Mouse (Mus musculus): ENCODE data around the gene Limch1.

The Limch1 gene

DNA sequence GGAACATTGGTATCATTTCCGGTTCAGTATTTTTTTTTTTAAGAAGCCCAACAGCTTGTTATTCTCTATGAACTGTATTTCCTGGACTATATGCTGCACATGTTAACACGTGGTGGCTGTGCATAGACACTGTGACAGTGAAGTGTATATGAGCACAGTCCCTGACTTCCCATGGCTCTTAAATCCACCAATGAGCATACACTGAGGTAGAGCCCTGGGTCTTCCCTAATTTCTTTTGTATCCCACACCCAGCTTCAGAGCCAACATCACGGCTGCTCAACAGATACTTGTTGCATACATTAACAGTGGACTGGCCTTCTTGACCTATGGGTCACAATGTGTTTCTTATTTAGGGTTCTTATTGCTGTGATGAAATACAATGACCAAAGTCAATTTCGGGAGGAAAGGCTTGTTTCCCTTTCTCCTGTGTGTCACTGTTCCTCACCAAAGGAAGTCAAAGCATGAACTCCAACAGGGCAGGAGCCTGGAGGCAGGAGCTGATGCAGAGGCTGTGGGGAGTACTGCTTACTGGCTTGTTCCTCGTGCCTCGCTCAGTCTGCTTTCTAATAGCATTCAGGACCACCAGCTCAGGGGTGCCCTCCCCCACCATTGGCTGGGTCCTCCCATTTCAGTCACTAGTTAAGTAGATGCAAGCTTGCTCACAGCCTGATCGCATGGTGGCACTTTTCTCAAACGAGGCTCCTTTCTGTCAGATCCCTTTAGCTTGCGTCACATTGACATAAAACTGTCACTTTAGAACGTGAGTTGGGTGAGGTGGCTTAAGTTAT, 130.6 kb downstream of the Limch1 start:
- DNase-seq (ENCODE audit: low spot score in 2 of 2): no peak

DNA sequence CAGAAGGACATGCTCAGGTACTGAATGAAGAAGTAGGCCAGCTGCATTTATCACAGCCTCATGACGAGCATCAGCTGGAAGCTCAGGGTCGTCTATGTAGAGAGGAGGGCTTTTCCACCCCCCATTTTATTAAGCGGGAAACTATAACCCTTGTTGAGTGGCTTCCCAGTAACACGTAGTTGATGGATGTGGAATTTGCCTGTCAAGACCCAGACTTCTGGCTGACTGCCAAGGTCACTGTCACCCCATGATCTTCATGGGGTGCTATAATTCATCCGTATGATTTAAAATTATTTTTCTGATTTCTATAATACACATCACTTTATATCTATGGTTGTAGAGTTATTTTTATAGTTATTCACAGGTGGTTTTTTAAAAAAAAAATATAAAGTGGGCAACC, 131.4 kb downstream of the Limch1 start:
- DNase-seq (ENCODE audit: low spot score in 2 of 2): no peak

DNA sequence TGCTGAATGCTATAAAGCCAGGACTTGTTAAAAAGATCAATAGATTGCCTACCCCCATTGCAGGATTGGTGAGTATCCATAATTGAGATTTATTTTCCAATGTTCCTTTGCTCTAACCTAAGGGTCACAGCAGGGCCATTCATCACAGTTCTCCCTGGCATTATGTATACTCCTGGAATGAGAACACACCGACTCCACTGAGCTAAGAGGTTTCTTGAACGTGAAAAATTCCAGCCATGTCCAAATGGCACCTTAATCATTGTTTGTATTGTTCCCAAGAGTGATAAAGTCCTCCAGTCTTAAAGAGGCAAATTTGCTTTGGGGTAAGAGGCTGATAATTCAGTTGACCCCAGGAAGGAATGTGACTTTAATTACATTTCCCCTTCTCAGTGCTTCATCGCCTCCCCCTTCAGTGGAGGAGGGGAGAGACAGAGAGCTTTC, 136.3 kb downstream of the Limch1 start:
- DNase-seq (ENCODE audit: low spot score in 2 of 2): no peak

DNA sequence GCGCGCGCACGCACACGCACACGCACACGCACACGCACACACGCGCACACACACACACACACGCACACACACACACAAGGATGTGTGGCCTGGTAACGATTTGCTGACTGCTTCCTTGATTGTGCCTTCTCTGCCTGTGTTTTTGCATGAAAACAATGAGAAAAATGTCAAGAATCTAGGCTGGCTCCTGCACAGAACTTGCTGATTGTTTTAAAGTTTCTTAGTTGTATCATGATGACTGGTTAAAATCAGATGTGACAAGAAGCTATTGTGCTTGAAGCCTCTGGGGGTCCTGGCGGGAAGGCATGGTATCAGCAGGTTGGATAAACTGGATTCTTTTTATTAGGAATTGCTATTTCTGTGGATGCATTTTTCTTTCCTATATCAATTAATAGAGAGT, 137.1 kb downstream of the Limch1 start:
- DNase-seq (ENCODE audit: low spot score in 2 of 2): no peak

DNA sequence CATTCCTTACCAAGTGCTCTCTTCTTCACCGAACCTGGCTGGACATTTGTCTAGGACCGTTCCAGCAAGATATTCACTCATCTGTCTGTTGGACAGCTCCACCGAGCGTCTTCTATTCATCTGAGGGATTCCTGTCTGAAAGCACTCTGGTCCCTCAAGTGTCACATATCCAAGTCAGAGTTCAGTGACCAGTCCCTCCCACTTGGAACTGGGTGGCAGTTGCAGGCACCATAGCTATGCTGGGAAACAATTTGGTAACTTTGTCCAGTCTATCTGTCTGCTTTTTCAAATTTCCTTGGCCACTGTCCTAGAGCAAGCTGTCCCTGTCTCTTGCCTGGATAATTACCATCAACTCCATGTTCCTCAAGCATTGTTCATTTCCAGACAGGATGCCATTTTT, 138.9 kb downstream of the Limch1 start:
- DNase-seq (ENCODE audit: low spot score in 2 of 2): no peak

DNA sequence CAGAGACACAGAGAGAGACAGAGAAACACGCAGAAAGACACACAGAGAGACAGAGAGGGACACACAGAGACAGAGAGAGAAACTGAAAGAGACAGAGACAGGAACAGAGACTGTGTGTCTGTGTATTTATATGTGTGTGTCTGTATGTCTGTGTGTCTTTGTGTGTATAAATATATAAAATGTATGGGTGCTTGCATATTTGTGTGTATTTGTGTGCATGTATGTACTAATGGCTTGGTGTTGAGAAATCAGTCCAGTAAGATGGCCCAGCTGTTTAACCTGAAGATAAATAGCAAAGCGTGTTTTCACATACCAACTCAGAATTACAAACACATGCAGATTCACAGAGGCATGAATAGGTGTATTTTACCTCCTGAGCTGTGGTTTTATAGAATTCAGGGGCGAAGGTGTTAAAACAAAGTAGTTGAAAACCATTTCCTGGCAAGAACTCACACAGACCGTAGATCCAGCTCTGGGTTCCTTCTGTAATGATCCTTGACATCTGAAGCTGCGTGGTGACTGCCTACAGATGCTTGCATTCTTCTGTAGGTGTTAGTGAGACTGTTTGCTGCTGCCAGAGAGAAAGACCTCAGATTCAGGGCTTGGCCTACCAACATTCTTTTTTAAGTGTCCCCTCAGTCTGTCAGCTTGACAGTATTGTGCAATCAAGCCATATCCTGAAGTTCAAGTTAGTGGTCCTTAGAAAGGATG, 140.9 kb downstream of the Limch1 start:
- DNase-seq (ENCODE audit: low spot score in 2 of 2): no peak

DNA sequence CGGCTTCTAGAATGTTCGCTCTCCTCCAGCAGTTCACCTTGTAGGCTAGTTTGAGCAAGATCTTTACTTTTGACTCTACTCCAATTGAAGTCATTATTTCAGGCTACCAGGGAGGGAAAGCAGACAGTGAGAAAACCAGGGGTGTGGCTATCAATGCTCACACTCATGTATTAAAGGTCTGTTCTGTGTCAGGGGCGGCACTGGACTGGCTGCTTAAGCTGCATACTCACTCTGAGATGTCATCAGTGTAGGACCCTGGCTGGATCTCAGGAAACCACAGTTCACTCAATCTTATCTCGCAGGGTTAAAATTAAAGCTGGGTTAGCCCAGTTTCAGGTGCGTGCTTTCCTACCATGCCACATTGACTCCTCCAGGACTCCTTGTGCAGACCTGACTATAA, 142.4 kb downstream of the Limch1 start:
- no peak for DNase-seq (ENCODE audit: low spot score in 2 of 2)

DNA sequence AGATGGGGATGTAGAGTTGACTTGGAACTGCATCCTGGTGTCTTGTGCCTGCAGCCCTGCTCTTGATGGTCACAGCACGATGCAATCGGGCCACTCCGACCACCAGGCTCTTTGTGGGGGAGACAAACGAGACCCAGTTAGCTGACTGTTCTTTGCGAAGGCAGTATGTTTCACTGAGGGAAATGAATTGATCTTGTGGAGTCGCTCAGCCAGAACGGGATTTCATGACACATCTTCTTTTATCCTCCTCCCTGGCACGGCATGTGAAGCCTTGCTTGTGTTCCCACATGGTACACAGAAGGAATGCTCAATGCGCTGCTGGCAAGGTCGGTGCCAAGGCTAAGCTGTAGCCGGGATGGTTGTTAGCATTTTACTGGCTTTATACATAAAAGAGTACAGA, 143.7 kb downstream of the Limch1 start:
- no peak for DNase-seq (ENCODE audit: low spot score in 2 of 2)

DNA sequence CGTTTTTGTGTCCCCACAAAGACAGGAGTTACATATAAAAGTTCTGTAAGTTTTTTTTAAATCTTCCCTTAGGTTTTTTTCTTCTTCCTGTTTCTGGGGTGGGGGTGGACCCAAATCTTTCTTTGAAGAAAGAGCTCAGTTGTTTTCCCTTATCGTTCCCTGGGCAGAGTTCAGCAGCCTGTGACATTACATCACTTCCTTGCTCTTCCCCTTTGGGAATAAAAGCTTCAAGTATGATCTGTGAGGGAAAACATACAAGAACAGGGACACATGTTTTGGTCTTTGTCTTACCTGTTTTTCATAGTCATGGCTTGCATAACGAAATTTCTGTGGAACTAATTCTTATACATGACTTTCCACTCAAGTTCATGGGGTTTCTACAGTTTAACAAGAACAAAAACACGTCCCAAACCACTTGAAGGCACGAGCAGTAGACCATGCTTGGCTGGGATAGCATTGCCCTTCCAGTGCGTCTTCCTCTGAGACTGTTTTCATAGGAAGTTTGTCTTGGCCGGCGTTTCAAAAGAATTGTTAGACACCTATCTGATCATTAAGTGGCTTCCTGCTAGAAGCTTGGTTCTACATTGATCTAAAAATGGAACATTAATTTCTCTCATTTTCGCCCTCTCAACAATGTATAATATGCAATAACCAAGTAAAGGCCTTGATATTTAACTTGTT, 150.0 kb downstream of the Limch1 start:
- no peak for DNase-seq (ENCODE audit: low spot score in 2 of 2)

DNA sequence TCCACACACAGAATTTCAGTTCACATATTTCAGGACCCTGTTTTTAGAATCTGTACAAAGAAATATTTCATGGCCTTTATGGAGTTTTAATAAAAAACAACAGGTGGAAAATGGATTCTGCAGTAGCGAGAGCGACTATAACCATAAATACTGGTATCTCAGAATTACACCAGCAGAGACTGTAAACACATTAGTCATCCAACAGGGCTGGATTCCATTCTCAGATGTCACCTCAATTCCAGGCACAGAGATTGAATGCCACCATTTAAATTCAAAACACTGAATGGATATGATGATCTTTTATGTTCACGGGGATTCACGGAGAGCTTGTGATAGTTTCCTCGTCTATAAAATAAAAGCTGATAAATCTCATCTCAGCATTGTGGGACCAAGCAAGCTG, 152.0 kb downstream of the Limch1 start:
- no peak for DNase-seq (ENCODE audit: low spot score in 2 of 2)

DNA sequence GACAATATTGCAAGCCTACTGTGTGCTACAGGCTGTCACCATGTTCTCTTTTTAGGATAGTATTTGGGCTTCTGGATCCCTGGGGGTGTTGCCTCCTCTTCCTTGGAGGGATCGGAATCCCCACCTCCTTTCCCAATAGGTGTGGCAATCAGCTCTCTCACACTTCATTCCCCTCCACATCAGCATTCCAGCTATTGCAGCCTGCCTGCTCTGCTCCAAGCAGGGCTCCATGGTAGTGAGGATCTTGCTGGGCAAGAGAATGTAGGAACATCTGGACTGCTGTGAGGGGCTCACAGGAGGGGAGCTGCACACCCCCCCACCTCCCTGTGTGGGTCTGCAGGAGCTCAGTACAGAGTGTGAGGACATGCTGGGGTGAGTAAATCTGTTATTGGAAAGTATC, 152.6 kb downstream of the Limch1 start:
- DNase-seq (ENCODE audit: low spot score in 2 of 2): no peak

DNA sequence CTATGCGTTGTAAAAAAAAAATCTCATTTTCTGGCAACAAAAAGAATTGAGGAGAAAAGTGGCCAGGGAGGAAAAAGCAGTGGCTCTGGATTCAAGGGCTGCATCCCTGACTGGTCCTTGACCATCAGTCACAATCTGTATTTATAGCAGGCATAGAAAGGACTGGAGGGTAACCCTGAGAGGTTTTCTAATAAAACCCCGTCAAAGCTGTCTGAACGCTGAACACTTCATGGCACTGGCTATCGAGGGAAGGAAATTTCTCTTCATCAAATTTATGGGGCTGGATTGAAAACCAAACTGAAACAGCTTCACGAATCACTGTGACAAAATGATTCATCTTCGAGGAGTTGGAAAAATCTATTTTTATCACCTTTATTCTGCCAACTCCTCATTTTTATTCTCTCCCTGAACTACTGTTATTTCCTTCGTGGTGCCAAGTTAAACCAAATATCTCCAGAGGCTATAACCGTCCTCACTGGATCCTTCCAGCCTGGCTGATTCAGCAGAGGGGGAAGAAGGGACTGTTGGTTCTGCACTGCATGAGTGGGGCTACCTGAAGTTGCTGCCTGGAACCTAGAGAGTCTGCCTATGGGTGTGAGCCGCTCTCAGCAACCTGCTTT, 153.3 kb downstream of the Limch1 start:
- no peak for DNase-seq (ENCODE audit: low spot score in 2 of 2)

DNA sequence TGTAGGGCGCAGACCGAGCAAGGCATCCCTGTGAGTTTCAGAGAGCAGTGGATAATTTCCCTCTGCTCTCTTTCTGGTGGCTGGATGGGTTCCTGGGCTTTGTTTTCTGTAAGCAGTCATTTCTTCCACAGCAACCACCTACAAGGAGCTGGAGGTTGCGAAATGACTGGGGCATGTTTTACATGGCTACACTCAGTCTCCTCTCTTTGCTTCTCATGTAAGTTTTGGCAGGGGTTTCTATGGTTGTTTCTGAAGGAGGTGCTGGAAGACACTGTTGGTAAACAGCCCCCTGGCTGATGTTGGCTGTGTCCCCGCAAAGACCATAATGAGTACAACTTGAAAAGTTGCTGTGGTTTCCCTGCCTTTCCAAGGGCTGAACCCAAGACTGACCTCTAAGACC, 155.5 kb downstream of the Limch1 start:
- DNase-seq (ENCODE audit: low spot score in 2 of 2): no peak

DNA sequence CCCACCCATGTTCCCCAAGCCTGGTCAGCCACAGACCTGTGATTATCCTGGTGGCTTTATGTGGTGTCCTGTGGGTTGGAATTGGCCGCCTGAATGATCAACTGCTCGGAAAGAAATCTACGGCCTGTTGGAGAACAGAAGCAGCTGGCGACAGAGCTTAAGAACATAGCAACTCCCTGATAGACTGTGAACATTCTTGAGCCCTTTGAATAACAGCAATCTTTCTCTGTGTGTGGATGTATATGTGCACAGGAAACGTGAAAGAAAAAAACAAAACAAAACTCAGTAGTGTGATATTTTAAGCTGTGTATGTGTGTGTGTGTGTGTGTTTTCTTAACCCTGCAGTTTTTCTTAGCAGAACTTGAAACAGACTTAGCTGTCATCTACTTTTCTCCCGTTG, 159.2 kb downstream of the Limch1 start:
- no peak for DNase-seq (ENCODE audit: low spot score in 2 of 2)

DNA sequence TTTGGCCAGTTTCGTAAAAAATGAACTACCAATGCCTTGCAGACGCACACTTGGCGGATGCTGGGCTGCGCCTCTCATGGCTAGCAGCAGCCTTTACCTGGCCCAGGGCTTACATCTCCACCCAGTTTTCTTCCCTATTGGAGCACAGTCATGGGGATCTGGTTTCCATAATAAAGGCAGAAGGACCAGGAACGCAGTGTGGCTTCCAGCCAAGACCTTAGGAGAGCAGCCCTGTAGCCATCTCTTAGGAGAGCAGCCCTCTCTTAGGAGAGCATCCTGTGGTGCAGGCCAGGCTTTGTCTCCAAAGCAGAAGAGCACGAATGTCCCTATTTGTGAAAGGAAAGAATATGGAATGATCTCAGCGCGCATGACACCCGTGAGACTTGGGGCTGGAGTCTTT, 163.3 kb downstream of the Limch1 start:
- no peak for DNase-seq (ENCODE audit: low spot score in 2 of 2)

DNA sequence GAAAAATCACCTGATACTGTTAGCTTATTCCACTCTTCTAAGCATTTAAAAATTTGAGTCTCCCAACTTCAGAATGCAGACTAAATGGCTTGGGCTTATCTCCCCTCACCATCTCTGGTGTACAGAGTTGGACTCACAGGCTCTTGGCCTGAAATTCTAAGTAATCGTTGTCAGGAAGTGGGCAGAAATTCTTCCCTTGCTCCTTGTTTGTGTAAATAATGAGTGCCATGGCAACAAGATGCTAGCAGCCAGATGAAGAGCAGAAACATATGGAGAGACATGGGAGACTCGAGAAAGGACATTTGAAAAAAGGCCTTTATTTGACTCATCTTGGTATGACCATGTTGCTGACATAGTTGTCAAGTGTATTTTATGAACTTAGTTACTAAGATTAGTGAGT, 164.3 kb downstream of the Limch1 start:
- no peak for DNase-seq (ENCODE audit: low spot score in 2 of 2)

DNA sequence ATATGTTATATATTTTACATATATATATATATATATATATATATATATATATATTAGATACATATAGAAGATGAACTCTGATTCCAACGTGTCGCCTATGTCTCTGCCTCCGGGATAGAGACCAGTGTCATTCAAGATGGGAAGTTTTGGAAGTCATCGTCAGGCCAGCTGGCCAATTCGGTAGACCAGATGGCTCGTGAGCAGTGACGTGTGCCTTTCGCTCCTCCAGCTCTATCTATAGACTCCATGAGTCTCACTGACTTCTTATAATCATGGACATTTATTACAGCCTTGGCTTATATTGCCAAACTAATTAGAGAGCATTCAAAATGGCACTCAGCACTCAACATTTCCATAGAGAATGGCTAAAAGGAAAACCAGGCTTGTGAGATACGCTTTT, 165.0 kb downstream of the Limch1 start:
- DNase-seq (ENCODE audit: low spot score in 2 of 2): no peak

DNA sequence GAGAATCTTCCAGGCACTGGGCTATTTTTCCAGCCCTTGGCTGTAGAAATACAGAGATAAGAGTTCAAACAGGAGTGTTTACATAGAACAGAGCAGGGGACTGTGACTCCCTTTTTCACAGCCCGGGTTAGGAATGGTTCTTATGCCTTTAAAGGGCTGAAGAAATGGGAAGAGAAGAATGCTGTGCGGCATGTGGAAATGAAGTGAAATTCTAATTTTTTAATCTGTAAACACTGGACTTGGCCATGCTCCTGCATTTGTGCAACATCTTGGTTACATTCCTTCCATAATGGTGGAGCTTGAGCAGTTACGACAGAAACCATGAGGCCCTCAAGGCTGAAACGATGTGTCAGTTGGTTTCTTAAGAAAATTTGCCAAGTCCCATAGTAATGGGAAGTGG, 165.4 kb downstream of the Limch1 start:
- no peak for DNase-seq (ENCODE audit: low spot score in 2 of 2)

DNA sequence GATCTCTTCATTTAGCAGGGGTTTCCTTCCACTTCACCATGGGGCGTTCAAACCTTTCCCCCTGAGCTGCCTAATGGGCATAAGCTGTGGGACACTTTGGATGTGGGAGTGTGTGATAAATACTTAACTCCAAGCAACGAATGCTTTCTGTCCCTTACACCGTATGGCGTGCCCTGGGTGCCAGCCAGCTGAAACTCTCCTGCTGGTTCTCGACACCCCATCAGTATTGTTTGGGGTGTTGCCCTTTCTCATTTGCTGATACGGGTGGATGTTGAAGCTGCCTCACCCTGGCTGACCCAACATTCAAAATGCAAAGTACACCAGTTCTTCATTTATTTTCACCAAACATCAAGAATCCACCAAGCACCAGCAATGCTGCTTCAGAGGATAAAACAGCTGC, 168.2 kb downstream of the Limch1 start:
- no peak for DNase-seq (ENCODE audit: low spot score in 2 of 2)

DNA sequence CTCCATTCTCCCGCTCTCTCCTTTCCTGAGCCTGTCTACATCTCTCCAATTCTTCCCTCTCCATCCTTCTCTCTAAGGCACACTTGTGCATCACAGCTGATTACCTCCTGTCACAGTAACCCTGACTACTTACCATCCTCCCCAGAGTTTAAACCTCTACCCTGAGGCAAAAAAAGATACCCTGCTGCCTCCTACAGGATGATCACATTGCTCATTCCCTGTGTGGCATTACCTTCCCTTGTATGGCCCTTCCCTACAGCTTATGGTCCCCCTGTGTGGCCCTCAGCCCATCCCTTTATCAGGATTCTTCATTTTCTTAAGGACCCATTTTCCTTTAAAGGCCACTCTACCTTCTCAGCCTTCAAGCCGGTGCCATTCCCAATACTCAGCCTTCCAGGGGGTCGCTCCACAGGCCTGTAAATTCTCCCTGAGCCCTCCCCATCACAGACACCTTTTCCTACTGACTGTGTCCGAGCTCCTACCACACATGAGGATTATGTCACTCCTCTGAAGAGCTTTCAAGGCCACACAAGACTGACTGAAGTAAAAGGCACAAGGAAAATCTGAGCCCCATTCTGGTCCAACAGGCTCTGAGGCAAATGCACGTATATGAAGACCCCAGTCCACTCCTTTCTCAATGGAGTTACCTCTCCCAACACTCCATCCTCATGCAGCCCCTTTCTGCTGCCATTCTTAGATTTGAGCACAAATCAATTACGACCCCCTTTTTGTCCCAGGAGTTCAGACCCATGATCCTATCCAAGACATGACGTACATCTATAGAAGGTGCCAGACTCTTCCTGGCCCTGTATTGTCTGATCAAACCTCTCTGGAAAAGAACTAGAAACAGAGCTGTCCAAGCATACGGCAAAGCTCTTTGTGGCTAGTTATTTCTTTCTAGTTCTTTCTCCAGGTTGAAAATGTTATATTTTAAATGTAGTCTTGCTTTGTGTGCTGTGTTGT, 172.0 kb downstream of the Limch1 start:
- no peak for DNase-seq (ENCODE audit: low spot score in 2 of 2)
